Mouse (Mus musculus): ENCODE measurements around the gene Pir. TPM values are rescaled to one million over a fixed set of nuclear protein-coding genes. Genes with fewer than 3 reads are reported as not detected.

Gene Pir
- polyA plus RNA-seq, 1 experiment from 2014 or later = 12.3 TPM

- WGBS (ENCODE audit: insufficient replicate concordance) = 53% methylated on average over 3 of the region's 3 CpGs
- no peaks in the 10 kb centered on the region for H3K4me1 ChIP-seq (ENCODE audit: insufficient read depth)
- H3K4me3 ChIP-seq (ENCODE audit: low read depth, low read length) = no peak overlapping the region
- no peaks in the 10 kb centered on the region for H3K9me3 ChIP-seq (ENCODE audit: low read length)
- no peaks in the 10 kb centered on the region for H3K36me3 ChIP-seq (replicated peaks; ENCODE audit: insufficient read depth, low read length)
- DNase-seq = no peak
- H3K27me3 ChIP-seq (ENCODE audit: insufficient read depth, low read length) = no peaks in the 10 kb centered on the region
- no peak for ATAC-seq
- H3K27ac ChIP-seq (ENCODE audit: low read depth) = no peak overlapping the region
- H3K4me2 ChIP-seq (ENCODE audit: low read depth, low read length) = no peak overlapping the region
- no peak for TF ChIP-seq EP300 (IDR thresholded peaks at IDR 0.05; ENCODE audit: low read depth)
- no peak for TF ChIP-seq CTCF (IDR thresholded peaks at IDR 0.05; ENCODE audit: low read depth)
- no peak overlapping the region for H3K9ac ChIP-seq (replicated peaks)
These were observed 139.2 kb downstream of the Pir start for GRCm38 (mm10) chrX:164408301-164408927.

- no peaks in the 10 kb centered on the region for H3K4me1 ChIP-seq (ENCODE audit: insufficient read depth)
- no peaks in the 10 kb centered on the region for H3K27me3 ChIP-seq (ENCODE audit: insufficient read depth, low read length)
- DNase-seq (no peak), ATAC-seq (no peak)
- H3K4me3 ChIP-seq (ENCODE audit: low read depth, low read length) = no peak overlapping the region
- H3K9ac ChIP-seq (replicated peaks) = no peak overlapping the region
- H3K27ac ChIP-seq (ENCODE audit: low read depth) = no peak overlapping the region
- 35% methylated on average over 1 of the region's 1 CpGs for WGBS (ENCODE audit: insufficient replicate concordance)
- H3K9me3 ChIP-seq (ENCODE audit: low read length) = no peaks in the 10 kb centered on the region
- H3K4me2 ChIP-seq (ENCODE audit: low read depth, low read length) = no peak overlapping the region
- no peak for TF ChIP-seq EP300 (IDR thresholded peaks at IDR 0.05; ENCODE audit: low read depth)
- TF ChIP-seq CTCF (IDR thresholded peaks at IDR 0.05; ENCODE audit: low read depth) = no peak
- H3K36me3 ChIP-seq (replicated peaks; ENCODE audit: insufficient read depth, low read length) = no peaks in the 10 kb centered on the region
These were observed 141.4 kb downstream of the Pir start for GRCm38 (mm10) chrX:164410562-164410961.

- ATAC-seq = no peak
- H3K27me3 ChIP-seq (ENCODE audit: insufficient read depth, low read length) = no peaks in the 10 kb centered on the region
These were observed 147.6 kb downstream of the Pir start for GRCm38 (mm10) chrX:164416803-164417202.

GRCm38 (mm10) chrX:164418008-164418407 is 148.8 kb downstream of the Pir start:
- Histone ChIP-seq H3K27me3 (ENCODE audit: insufficient read depth, low read length) (no peaks in the 10 kb centered on the region), H3K4me1 (ENCODE audit: insufficient read depth) (peaks cover 11% of the 10 kb centered on the region; the same call in 1 of the 2 replicates), H3K9me3 (ENCODE audit: low read length) (no peaks in the 10 kb centered on the region), H3K4me3 (ENCODE audit: low read depth, low read length) (no peak overlapping the region), H3K27ac (ENCODE audit: low read depth) (no peak overlapping the region), H3K4me2 (ENCODE audit: low read depth, low read length) (no peak overlapping the region), H3K9ac (replicated peaks) (no peak overlapping the region), H3K36me3 (replicated peaks; ENCODE audit: insufficient read depth, low read length) (peaks cover 7% of the 10 kb centered on the region)
- no peak for ATAC-seq
- no peak for DNase-seq
- TF ChIP-seq CTCF (IDR thresholded peaks at IDR 0.05; ENCODE audit: low read depth) (no peak), EP300 (IDR thresholded peaks at IDR 0.05; ENCODE audit: low read depth) (no peak)

More at GRCm38 (mm10) chrX:164416803-164417202, 147.6 kb downstream of the Pir start:
- Histone ChIP-seq H3K4me2 (ENCODE audit: low read depth, low read length) (no peak overlapping the region), H3K4me3 (ENCODE audit: low read depth, low read length) (no peak overlapping the region), H3K9ac (replicated peaks) (no peak overlapping the region), H3K36me3 (replicated peaks; ENCODE audit: insufficient read depth, low read length) (no peaks in the 10 kb centered on the region), H3K27ac (ENCODE audit: low read depth) (no peak overlapping the region), H3K4me1 (ENCODE audit: insufficient read depth) (peaks cover 11% of the 10 kb centered on the region; the same call in 1 of the 2 replicates), H3K9me3 (ENCODE audit: low read length) (no peaks in the 10 kb centered on the region)
- 57% methylated on average over 2 of the region's 2 CpGs for WGBS (ENCODE audit: insufficient replicate concordance)
- DNase-seq = no peak
- TF ChIP-seq CTCF (IDR thresholded peaks at IDR 0.05; ENCODE audit: low read depth) = no peak

- peak; percentile 99 for ATAC-seq
- H3K4me2 ChIP-seq (ENCODE audit: low read depth, low read length) = peak within 1 kb of the TSS; percentile 74
- H3K4me3 ChIP-seq (ENCODE audit: low read depth, low read length) = peak within 1 kb of the TSS; percentile 68
- peaks cover 12% of the 10 kb centered on the region for H3K36me3 ChIP-seq (replicated peaks; ENCODE audit: insufficient read depth, low read length)
- peak; percentile 90 for DNase-seq
- 15% methylated on average over 40 of the region's 40 CpGs for WGBS (ENCODE audit: insufficient replicate concordance)
- H3K27me3 ChIP-seq (ENCODE audit: insufficient read depth, low read length) = no peaks in the 10 kb centered on the region
- peak; percentile 70 for TF ChIP-seq EP300 (IDR thresholded peaks at IDR 0.05; ENCODE audit: low read depth)
- TF ChIP-seq CTCF (IDR thresholded peaks at IDR 0.05; ENCODE audit: low read depth) = no peak
- H3K4me1 ChIP-seq (ENCODE audit: insufficient read depth) = peaks cover 11% of the 10 kb centered on the region; the same call in 1 of the 2 replicates
- peak within 1 kb of the TSS; percentile 83 for H3K9ac ChIP-seq (replicated peaks)
- no peaks in the 10 kb centered on the region for H3K9me3 ChIP-seq (ENCODE audit: low read length)
- H3K27ac ChIP-seq (ENCODE audit: low read depth) = peak within 1 kb of the TSS; percentile 88
These were observed 150.3 kb downstream of the Pir start, which contains the start of gene Piga for GRCm38 (mm10) chrX:164419471-164419939. TSS of gene Piga (plus strand) at chrX:164419787.

- Histone ChIP-seq H3K4me2 (ENCODE audit: low read depth, low read length) (peak overlapping the region; percentile 74), H3K4me3 (ENCODE audit: low read depth, low read length) (peak overlapping the region; percentile 68), H3K27ac (ENCODE audit: low read depth) (peak overlapping the region; percentile 88), H3K4me1 (ENCODE audit: insufficient read depth) (peaks cover 11% of the 10 kb centered on the region; the same call in 1 of the 2 replicates), H3K9ac (replicated peaks) (peak overlapping the region; percentile 83), H3K27me3 (ENCODE audit: insufficient read depth, low read length) (no peaks in the 10 kb centered on the region), H3K36me3 (replicated peaks; ENCODE audit: insufficient read depth, low read length) (peaks cover 12% of the 10 kb centered on the region), H3K9me3 (ENCODE audit: low read length) (no peaks in the 10 kb centered on the region)
- ATAC-seq (peak; percentile 22), DNase-seq (no peak)
- 17% methylated on average over 13 of the region's 13 CpGs for WGBS (ENCODE audit: insufficient replicate concordance)
- TF ChIP-seq CTCF (IDR thresholded peaks at IDR 0.05; ENCODE audit: low read depth) (no peak), EP300 (IDR thresholded peaks at IDR 0.05; ENCODE audit: low read depth) (no peak)
These were observed 150.8 kb downstream of the Pir start for GRCm38 (mm10) chrX:164419955-164420354.

Data from liver, postnatal 0 days (tissue).